Mouse (Mus musculus) urinary bladder, adult 2 months (tissue): ENCODE measurements around the gene Apoc3. TPM values are rescaled to one million over a fixed set of nuclear protein-coding genes. Genes with fewer than 3 reads are reported as not detected.

Experiments used
- DNase-seq: peaks from one replicate; pipeline ENCODE4 v3.0.0; 2022; ENCODE audit warnings: low spot score
- polyA plus RNA-seq: library from polyadenylated mRNA; depleted of rRNA; stranded (reverse); fragments of >200 nt; gene quantifications from 2 replicates; pipeline ENCODE4 v1.2.3, GENCODE M21; 2012; rRNA removed

Gene Apoc3
- polyA plus RNA-seq, 1 experiment: 0.34 TPM

GRCm38 (mm10) chr9:46192642-46193041, 42.8 kb downstream of the Apoc3 start:
- no peak for DNase-seq

GRCm38 (mm10) chr9:46191644-46192043, 43.8 kb downstream of the Apoc3 start:
- DNase-seq: no peak

GRCm38 (mm10) chr9:46191234-46191633, 44.2 kb downstream of the Apoc3 start:
- no peak for DNase-seq

GRCm38 (mm10) chr9:46189381-46189780, 46.1 kb downstream of the Apoc3 start:
- no peak for DNase-seq

GRCm38 (mm10) chr9:46188956-46189355, 46.5 kb downstream of the Apoc3 start:
- no peak for DNase-seq

- DNase-seq: no peak
These were observed 47.1 kb downstream of the Apoc3 start for GRCm38 (mm10) chr9:46188370-46188769.

- DNase-seq: no peak
These were observed 49.0 kb downstream of the Apoc3 start for GRCm38 (mm10) chr9:46186387-46186786.

- no peak for DNase-seq
These were observed 50.2 kb downstream of the Apoc3 start for GRCm38 (mm10) chr9:46185191-46185590.

GRCm38 (mm10) chr9:46184542-46184941, 50.9 kb downstream of the Apoc3 start:
- DNase-seq: no peak

Other genes starting within 250 kb of the Apoc3 start
- gene Pafah1b2, start 222.9 kb downstream of the Apoc3 start, polyA plus RNA-seq: 42.7 and 45.4 TPM in 2 replicates
- gene Sik3, start 222.8 kb downstream of the Apoc3 start, polyA plus RNA-seq: 9.7 and 17.1 TPM in 2 replicates
- gene Apoa1, start 7.1 kb downstream of the Apoc3 start, polyA plus RNA-seq: 0.51 and 0.87 TPM in 2 replicates
- 0.04 TPM in 1 of 2 replicates, not detected in the other for gene Apoa4, start 5.1 kb upstream of the Apoc3 start, polyA plus RNA-seq
- gene Apoa5, start 33.0 kb upstream of the Apoc3 start, polyA plus RNA-seq: not detected in 2 replicates
- 30.3 and 33.5 TPM in 2 replicates for gene Zpr1, start 37.4 kb upstream of the Apoc3 start, polyA plus RNA-seq
- gene Bud13, start 47.4 kb upstream of the Apoc3 start, polyA plus RNA-seq: 9.8 and 9.9 TPM in 2 replicates
- gene 4931429L15Rik, start 84.3 kb upstream of the Apoc3 start, polyA plus RNA-seq: not detected in 2 replicates